Mouse (Mus musculus) left cerebral cortex, adult 6 months (tissue): Measurements from ENCODE around the gene Mmp15. TPM values are rescaled to one million over a fixed set of nuclear protein-coding genes. Genes with fewer than 3 reads are reported as not detected.

Experiments used
- long read RNA-seq, 2 experiments: library from polyadenylated mRNA; unstranded; transcript quantifications; one replicate each; pipeline ENCODE4 v2.0.0; 2019 to 2020
- polyA plus RNA-seq: library from polyadenylated mRNA; unstranded; fragments of <200 nt; fragmentation: Nextera tagmentation; gene quantifications from 2 replicates; pipeline ENCODE4 v1.2.3, GENCODE M21; 2021

The Mmp15 gene
- polyA plus RNA-seq = 1.3 and 4.1 TPM in 2 replicates
- long read RNA-seq, experiment 1, full-length matches to known transcripts = 7 of 11 reads
- long read RNA-seq, experiment 1, partial matches to known transcripts = 4 of 11 reads
- long read RNA-seq, experiment 1, other reads (novel, unspliced or antisense) = 0 of 11 reads
- long read RNA-seq, experiment 2, partial matches to known transcripts = 0 of 7 reads
- long read RNA-seq, experiment 2, other reads (novel, unspliced or antisense) = 7 of 7 reads

DNA sequence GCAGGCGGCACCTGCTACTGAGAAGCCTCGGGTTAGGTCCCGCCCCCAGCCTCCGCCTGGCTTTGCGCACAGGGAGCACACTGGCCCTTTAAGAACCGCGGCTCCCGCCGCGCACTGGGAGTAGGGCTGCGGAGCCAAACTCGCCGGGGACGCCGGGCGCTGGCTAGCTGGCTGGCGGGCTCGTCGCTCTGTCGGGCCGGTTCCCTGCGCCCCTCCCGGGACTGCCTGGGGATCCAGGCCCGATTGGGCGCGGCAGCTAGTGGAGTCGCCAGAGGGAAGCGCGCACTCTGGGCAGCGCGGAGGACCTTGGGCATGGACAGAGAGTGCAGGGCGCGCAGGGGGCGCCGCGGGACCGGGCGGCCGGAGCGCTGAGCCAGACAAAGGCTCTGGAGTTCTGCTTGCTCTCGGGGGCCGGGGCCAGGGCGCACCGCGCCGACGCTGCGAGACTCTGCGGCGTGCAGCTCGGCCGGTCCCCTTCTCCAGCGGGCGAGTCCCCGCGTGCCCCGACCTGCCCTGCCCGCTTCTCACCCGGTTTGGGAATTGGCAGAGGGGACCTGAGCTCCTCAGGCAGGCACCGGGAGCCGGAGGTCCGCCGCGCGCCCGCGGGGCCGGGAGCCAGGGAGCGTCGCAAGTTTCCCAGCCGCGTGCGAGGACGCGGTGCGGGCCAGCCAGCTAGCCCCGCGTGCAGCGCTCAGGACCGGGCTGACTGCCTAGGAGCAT lies at the start of gene Mmp15:
Mmp15 (plus strand) TSS at position 118 of the 720 bp plus-strand sequence.

DNA sequence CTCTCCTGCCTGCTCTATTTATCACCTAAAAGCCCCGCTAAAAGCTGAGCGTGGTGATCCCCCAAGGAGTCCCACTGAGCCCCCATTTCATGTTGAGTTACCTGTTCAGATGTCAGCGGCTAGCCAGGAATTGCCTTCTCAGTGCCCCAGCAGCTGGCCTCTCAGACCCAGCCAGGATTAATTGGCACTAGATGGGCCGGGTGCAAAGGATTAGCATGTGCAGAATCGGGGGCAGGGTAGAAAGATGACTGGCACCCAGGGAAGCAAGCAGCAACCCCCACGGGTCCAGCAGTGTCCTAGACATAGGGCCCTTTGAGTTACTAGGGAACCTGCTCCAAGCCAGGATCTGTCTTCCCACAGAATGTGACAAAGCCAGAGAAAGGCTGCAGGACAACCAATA lies 45.6 kb upstream of the Mmp15 start, which contains the start of gene Cngb1:
Cngb1 (minus strand) TSS at position 155 of the 400 bp plus-strand sequence.

GRCm38 (mm10) chr8:95310342-95310970 lies 41.6 kb upstream of the Mmp15 start, which contains the start of gene Tepp:
TSS of gene Tepp (plus strand) at chr8:95310566.

GRCm38 (mm10) chr8:95331720-95332436 lies 20.2 kb upstream of the Mmp15 start, which contains the start of the genes Zfp319 and Usb1:
TSS of gene Zfp319 (minus strand) at chr8:95331950.
TSS of gene Usb1 (plus strand) at chr8:95332284.

Other genes starting within 250 kb of the Mmp15 start
- gene Kifc3, start 149.5 kb upstream of the Mmp15 start, polyA plus RNA-seq = 11.4 and 15.4 TPM in 2 replicates
- gene Cngb1, start 45.7 kb upstream of the Mmp15 start, polyA plus RNA-seq = 0.02 TPM in 1 of 2 replicates, not detected in the other
- not detected in 2 replicates for gene Tepp, start 41.7 kb upstream of the Mmp15 start, polyA plus RNA-seq
- 3.2 and 6.2 TPM in 2 replicates for gene Zfp319, start 20.3 kb upstream of the Mmp15 start, polyA plus RNA-seq
- 10.4 and 12.1 TPM in 2 replicates for gene Usb1, start 20.0 kb upstream of the Mmp15 start, polyA plus RNA-seq
- 116 and 134 TPM in 2 replicates for gene Cfap20, start 82.6 kb downstream of the Mmp15 start, polyA plus RNA-seq
- gene Csnk2a2, start 137.8 kb downstream of the Mmp15 start, polyA plus RNA-seq = 9.1 and 10.3 TPM in 2 replicates
- gene Ccdc113, start 181.8 kb downstream of the Mmp15 start, polyA plus RNA-seq = 7.0 and 7.9 TPM in 2 replicates
- not detected in 2 replicates for gene Prss54, start 224.1 kb downstream of the Mmp15 start, polyA plus RNA-seq